Mouse (Mus musculus) adipocyte (in vitro differentiated cells): ENCODE results near the gene Sh3bp5.
A peak's percentile ranks its signal among the peaks of the same experiment; 100 is the strongest.

Source experiments
- DNase-seq: peaks from one replicate; pipeline ENCODE4 v3.0.0-alpha.2; 2016; ENCODE audit warnings: low spot score

The Sh3bp5 gene

GRCm38 (mm10) chr14:31393546-31393890 lies 42.4 kb downstream of the Sh3bp5 start:
- DNase-seq = no peak

DNA sequence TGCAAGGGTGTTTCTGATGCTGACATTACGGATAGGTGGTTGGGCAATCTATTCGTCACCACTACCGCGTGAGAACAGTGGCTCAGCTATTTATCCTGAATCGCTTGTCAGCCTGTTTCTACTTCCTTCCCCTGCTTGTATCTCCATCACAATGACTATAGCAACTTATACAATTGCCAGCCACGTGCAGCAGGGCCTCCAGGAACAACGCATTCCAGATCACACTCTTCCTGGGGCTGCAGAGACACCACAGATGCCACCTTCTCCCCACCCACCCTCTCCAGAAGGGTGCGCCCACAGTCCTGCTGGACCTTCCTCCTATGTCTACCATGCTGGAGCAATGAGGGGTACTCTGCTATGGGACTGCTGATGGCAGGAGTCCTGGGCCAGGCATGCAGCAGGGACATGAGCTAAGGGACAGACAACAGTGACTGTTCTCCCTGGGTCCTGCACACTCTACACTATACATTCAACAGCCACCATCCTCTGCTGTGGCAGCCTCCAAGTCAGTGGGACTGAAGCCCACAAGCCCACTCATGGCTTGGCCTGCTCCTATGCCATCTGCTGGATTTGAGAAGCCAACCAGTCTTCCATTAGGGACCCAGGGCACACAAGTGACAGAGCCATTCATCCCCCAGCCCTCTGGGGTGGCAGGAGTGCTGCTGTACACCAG lies 42.9 kb downstream of the Sh3bp5 start:
- no peak for DNase-seq

GRCm38 (mm10) chr14:31392300-31392699 lies 43.6 kb downstream of the Sh3bp5 start:
- no peak for DNase-seq

DNA sequence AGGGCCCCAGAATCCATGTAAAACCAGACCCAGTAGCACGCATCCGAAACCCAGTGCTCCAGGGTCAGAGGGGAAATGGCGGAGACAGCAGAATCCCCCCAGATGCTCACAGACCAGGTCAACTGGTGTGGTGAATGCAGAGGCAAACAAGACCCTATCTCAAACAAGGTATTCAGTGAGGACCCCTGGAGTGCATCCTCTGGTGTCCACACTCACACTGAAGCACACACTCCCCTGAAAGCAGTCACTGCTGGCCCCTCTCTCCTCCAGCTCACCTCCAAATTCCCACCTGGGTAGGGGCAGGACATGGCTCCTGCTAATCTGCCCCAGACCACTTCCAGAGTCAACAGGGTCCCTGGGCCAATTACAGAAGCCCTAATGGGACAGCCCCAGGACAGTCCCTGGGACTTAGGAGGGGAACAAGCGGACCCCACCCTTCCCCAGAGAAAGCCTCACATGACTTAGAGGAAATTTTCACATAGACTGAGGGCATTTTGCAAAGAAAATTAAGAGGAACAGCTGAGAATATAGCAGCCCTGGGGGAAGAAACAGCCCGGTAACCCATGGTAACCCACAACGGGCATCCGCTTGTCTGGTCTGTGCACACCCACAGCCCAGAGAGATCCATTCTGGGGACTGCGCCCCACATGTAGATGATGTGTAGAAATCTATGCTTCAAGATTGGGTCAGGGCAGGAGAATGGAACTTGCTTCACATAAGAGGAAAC lies 46.3 kb downstream of the Sh3bp5 start:
- DNase-seq = no peak

- no peak for DNase-seq
These were observed 47.6 kb downstream of the Sh3bp5 start for GRCm38 (mm10) chr14:31388086-31388872.

- DNase-seq = no peak
These were observed 48.4 kb downstream of the Sh3bp5 start for GRCm38 (mm10) chr14:31387301-31387981.

- peak; percentile 84 for DNase-seq
These were observed 49.7 kb downstream of the Sh3bp5 start for GRCm38 (mm10) chr14:31385977-31386697.

- DNase-seq = no peak
These were observed 50.5 kb downstream of the Sh3bp5 start for GRCm38 (mm10) chr14:31385406-31385805.

DNA sequence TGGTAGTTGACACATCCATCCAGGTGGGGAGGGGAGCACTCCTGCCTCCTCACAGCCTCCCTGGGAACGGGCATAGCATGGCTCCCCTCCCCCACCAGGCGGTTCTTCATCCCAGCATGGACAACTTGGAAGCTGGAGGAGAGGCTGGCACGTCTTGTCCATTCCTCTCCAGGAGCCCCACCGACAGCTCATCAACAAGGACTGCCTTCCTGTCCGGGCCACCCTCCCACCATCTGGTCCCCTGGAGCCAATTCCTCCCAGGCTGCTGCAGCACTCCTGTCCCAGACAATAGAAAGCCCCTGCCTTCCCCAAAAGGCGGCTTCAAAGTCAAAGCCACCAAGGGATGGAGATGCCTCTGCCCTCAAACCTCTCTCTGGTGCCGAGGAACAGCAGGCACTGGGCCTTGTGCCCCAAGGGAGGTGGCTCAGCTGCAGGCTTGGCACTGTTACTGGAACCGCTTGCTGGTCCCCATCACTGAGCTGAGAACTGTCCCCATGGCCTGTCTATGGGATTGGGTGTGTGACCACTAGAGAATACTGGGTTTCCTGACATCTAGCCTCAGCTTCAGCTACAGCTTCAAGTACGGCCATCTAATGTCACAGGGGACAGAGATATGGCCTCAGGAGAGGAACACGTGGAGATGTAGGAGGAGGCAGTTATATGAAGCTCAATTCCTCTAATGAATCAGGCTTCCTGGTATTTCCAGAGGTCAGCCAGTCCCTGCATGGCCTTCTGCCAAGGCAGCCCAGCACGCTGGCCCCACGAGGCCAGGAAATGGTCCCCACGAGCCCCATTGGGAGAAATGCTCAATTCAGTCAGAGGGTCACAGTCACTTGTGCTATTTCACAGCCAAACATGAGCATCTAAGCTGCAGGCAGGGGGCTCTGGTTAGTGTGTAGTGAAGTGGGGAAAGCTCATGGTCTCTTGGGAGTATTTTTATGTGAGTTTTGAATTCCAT lies 51.2 kb downstream of the Sh3bp5 start:
- DNase-seq = peak; percentile 23

DNA sequence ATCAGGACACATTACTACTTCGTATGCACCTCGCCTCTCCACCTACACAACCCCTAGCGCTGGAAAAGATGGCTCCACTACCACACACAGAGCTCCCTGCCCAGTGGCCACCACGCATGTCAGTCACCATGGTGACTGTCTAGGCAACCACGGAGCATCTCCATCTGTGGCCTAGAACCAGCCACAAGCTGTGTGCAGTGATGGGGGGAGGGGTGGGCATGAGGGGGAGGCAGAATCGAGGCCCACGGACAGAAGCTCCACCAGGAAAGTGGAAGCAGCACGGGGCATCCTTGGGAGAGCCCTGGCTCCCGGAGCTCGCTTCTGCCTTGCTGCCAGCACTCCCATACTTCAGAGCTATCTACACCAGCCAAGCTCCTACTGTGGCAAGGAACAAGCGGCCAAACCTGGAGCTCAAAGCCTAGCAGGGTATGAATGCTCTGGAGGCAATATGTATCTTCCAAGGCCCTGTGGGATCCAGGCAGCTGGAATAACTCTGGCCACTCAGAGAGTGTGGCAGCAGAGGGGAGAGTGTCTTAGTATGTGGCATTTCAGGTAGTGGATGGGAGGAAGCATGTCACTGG lies 52.3 kb downstream of the Sh3bp5 start:
- DNase-seq = no peak

GRCm38 (mm10) chr14:31382276-31382675 lies 53.6 kb downstream of the Sh3bp5 start:
- no peak for DNase-seq

DNA sequence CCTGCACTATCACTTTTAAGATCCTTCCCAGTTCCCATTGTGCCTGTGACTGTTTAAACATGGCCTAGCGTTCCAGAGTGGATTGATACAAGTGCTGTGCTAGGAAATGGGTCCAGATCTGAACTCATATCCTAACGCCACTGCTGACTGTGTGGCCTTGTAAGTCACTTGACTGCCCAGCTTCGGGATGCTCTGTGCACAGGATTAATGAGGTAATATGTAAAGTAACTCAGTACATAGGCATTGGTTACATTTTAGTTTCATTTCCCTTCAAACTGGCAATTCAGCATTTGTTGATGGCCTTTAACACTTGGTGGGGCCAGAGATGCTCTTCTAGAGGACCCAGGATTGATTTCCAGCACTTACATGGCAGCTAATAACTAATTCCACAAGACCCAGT lies 59.5 kb downstream of the Sh3bp5 start:
- no peak for DNase-seq

DNA sequence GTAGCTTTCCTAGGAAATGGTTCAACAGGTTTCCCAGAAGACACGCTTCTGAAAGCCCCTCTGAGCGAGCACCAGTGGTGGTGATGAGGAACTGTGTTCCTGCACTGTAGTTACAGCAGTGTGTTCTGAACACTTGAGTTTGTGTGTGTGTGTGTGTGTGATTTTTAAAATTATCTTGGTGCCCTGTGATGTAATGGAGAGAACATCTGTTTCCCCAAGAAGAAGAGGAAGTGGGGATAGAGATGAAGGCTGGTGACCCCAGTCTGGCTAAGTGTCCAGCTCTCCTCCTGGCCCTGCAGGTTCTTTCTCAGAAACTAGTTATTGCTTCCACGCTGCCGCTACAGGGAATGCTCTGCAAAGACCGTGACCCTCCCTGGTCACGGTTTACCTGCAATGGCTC lies 61.5 kb downstream of the Sh3bp5 start:
- no peak for DNase-seq

GRCm38 (mm10) chr14:31369377-31369776 lies 66.5 kb downstream of the Sh3bp5 start:
- no peak for DNase-seq

DNA sequence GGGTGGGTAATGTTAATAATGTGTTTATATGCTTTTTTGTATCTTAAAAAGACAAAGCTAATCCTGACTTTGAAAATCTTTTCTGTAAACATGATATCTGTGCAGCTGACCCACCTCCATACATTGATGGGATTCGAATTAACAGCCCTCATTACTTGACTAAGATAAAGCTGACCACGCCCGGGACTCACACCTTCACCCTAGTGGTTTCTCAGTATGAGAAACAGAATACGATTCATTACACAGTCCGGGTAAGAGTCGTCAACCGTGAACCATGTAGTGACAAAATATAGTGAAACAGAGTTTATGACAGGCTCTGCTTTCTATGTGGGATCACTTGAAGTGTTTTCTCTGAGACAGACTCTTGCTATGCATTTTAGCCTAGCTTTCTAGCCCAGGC lies 67.9 kb downstream of the Sh3bp5 start:
- DNase-seq = no peak

DNA sequence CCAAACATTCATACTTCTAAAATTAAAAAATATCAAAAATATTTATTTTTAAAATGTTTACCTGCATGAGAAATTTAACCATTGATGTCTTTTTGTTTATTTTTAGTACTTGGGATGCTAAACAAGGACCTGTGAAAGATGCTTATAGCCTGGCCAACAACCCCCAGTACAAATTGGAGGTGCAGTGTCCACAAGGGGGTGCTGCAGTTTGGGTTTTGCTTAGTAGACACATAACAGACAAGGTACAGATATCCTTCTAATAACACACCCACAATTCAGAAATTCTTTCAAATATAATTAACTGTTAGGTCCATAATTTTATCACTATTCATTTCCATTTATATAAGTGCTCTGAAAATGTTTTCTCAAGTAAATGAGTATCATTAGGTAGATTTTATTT lies 70.5 kb downstream of the Sh3bp5 start:
- DNase-seq = peak; percentile 76

DNA sequence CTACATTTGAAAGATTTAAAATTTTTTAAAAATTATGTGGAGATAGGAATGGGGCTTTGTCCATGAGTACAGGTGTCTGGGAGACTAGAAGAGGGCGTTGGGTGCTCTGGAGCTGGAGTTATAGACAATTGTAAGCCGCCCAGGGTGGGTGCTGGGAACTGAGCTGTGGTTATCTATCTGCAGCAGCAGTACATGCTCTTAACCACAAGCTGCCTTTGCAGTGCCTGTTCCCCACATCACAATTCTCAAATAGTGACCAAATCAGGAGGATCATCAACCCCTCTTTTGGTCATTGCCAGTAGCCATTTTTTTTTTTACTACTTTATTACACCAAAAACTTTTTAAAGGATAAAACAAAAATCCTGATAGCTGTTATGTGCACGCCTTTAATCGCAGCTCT lies 71.3 kb downstream of the Sh3bp5 start:
- DNase-seq = no peak

DNA sequence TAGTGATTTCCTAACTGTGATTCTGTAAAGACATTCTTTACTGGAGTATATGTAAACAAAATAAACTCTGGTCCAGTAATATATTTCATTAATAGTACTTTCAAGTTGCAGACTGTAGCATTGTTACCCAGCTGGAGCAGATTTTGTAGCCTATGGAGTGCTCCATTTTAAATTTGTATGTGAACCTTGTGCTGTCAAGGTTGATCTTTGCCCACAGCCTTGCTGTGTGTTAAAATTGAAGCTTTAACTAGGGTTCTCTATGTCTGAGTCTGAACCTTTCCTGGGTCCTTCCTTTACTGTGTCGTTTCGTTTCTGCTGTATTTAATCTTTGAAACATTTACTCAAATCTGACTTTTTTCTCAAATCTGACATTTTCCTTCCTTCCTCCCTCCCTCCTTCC lies 73.6 kb downstream of the Sh3bp5 start:
- no peak for DNase-seq

DNA sequence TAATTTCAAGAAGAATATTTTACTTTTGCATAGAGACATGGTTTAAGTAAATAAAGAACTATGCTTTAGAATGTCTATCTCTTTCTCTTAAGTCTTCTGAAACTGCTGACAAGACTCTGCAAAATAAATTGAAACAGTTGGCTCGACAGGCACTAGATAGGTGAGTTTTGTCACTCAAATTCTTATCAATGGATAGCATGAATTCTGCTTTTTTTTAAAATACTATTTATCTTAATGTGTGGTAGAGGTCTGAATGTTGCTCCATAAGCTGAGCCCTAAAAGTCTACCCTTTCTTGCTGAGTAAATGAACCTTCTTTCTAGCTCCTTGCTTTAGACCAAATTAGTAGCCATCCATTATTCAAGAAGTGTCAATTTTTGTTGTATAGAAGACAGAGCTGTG lies 90.5 kb downstream of the Sh3bp5 start:
- no peak for DNase-seq

DNA sequence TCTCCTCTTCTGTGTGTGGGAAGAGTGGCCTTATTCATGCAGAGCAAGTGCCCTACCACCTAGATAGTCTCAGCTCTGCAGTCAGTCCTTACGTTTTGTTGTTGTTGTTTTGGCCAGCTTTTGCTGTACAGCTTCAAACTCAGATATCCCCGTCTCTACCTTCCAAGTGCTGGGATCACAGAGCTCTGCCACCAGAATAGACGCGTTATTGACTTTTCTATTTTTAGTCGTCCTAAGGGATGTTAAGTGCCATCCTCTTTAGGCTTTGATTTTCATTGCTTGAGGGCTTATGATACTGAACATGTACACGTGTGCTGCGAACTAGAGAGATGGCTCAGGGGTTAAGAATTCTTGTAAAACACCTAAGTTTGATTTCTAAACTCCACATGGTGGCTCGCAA lies 92.6 kb downstream of the Sh3bp5 start:
- DNase-seq = no peak
